Mouse (Mus musculus) bone marrow, adult 2 months (tissue): ENCODE results near the gene Add3.

Experiments used
- CTCF ChIP-seq: fragments of 200-500 bp; IDR thresholded peaks from 2 replicates; pipeline ENCODE4 v1.5.1; 2011; ENCODE audit warnings: low read length, control low read depth; ENCODE audit not compliant: control insufficient read depth, insufficient read depth
- POLR2A ChIP-seq: fragments of 200-500 bp; IDR thresholded peaks from 2 replicates; pipeline ENCODE4 v1.6.1; 2011; ENCODE audit warnings: low read depth, mild to moderate bottlenecking, control low read depth, low read length, borderline replicate concordance; ENCODE audit not compliant: control insufficient read depth

- no peak for TF ChIP-seq POLR2A
- no peak for TF ChIP-seq CTCF
Measured at GRCm38 (mm10) chr19:53191867-53192487, 51.7 kb downstream of the Add3 start.
